Mouse (Mus musculus) v-Abl transformed pro-B cells (cell line): ENCODE measurements at regions not wholly inside any gene's neighbourhood (a gene's known extent, or its start where the extent isn't known, plus 50 kb on each side); places are given as distances from the start of the nearest gene placed in this dataset.

ENCODE experiments used
- in situ Hi-C, 2 experiments: fragments of 400-800 bp; cut with MboI; formaldehyde crosslinking; loops; one replicate each; pipeline ENCODE4 v1.15.1; 2025; ENCODE audit not compliant: unreplicated experiment in 2 of 2

GRCm38 (mm10) chr15:9898211-9898610, 149.5 kb upstream of the Spef2 start:
- in situ Hi-C loops = no loop called here

DNA sequence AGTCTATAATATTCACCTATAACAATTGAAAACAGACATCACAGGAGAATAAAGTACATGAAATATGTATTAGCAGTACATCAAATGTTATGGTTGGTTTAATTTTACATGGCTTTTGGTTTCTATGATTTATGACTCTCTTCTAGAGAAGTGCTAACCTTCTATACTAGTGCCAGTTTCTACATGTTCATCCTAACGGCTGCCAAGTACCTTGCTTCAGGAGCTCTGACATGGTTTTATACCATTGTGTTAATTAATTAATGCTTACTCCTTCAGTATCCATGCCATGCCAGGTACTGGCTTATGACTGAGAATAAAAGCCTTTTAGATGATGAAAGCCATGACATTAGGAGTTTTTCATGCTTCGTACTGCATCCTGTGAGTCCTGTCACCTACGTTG, 144.5 kb upstream of the Spef2 start:
- in situ Hi-C loops = no loop called here

- in situ Hi-C loops = no loop called here
Observed at GRCm38 (mm10) chr15:9892208-9892607, 143.5 kb upstream of the Spef2 start.

GRCm38 (mm10) chr15:9891446-9891845, 142.8 kb upstream of the Spef2 start:
- in situ Hi-C loops = no loop called here

GRCm38 (mm10) chr15:9875776-9876175, 127.1 kb upstream of the Spef2 start:
- in situ Hi-C loops = no loop called here

DNA sequence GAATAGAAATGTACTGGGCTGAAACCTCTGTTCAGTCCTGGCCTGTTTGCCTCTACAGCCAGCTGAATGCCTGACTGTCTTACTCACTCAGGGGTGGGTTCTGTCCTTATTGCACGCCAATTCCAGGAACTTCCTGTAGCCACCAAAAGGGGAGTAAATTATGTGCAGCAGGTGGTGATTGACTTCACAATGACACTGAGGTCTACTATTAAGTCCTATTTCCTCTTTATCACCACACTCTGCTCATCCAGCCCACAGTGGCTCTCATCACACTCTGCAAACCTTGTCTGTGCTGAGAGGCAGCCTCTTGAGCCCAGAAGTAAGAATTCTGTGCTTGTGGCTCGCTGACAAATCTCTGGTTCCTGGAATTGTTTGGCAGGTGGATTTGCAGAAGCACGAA, 121.5 kb upstream of the Spef2 start:
- in situ Hi-C loops = no loop called here

- in situ Hi-C loops = loop anchor here in 1 of 2 experiments (5.0 kb wide), 3 partner anchors 92 to 407 kb away; no protein-coding TSS in a partner anchor
Observed at GRCm38 (mm10) chr15:9864778-9865177, 116.1 kb upstream of the Spef2 start.

DNA sequence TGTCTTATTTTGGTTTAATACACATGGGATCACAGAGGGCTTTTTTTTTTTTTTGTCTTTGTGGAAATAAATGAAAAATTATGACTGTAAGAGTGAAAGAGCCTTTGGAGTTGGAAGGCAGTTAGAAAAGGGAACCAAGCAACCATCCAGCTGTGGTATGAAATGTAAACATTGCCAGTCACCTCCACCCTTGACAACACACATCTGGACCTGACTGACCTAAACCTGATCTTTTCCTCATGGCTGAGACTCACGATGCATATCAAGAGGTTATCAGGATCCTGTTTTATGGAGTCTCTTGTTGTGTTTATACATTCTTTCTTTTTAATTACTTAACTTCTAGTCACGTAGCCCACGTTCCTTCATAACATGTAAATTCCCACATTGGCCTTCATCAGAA, 113.2 kb upstream of the Spef2 start:
- in situ Hi-C loops = loop anchor here in 1 of 2 experiments (5.0 kb wide), 3 partner anchors 90 to 405 kb away; no protein-coding TSS in a partner anchor

DNA sequence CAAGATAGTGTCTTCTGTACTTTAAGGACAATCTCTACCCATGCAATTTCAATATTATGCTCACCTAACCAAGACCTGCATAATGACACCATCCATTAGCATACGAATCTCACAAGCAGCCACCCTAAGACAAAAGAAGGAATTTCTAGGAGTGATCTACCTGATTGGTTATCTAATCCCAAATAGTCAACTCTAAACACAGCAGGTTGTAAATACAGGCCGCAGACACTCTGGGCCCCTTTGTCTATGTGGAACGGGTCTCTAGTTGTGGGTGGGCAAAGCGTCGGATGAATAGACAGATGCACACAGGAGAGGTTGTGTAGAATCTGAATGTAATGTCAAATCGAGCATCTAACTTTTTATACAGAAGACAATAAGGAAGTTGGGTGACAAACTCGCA, 91.0 kb upstream of the Spef2 start:
- in situ Hi-C loops = no loop called here

DNA sequence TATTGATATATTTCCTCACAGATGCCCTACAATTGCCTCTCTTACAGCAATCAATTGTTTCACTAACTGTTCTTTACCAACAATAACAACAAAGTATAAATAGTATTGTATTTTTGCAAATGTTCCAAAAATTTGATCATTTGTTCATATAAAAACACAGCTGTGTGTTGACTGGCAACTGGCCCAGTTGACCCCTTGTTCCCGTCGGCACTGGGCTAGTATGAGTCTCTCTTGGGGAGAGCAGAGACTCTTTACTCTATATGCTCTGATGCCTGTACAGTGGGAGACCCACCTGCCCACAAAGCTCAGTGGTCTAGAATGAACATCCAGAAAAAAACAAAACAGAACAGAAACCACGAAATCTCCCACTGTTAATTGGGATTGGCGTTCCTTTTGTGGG, 86.4 kb upstream of the Spef2 start:
- in situ Hi-C loops = no loop called here

GRCm38 (mm10) chr15:9804469-9804868, 55.8 kb upstream of the Spef2 start:
- in situ Hi-C loops = no loop called here
